ENCODE assay signal across 27 mouse cellular contexts in genomic region chr17:86872643-86873042, GRCm38 (mm10). TPM values are rescaled to one million over a fixed set of nuclear protein-coding genes. Genes with fewer than 3 reads are reported as not detected.
DNase-seq lines count a peak whose midpoint lies in the region.
"Had no signal": no experiment of that assay in that cellular context is flagged by ENCODE, and none has a peak within 500 bp of the region (broad histone marks: within the 10 kb centered on the region; RNA-seq: fewer than 3 reads in every experiment).

No protein-coding gene starts in this region.

- DNase-seq in thymus, postnatal 0 days (ENCODE audit: low spot score) = peak; percentile 26
- DNase-seq in thymus, adult 18-20 months = no peak
- DNase-seq in CD4-positive helper T cell, adult 2 months (ENCODE audit: low read depth, low spot score) = peak; percentile 76
- DNase-seq in T-cell, adult 2 months (ENCODE audit: low spot score) = peak; percentile 24
- DNase-seq in naive thymus-derived CD4-positive, alpha-beta T cell, adult 2 months (ENCODE audit: low read depth) = peak; percentile 52
- no peak for DNase-seq in adrenal gland, adult 18-20 months (ENCODE audit: low spot score in 2 of 2)
- DNase-seq in right cerebral cortex, postnatal 25 days = no peak
- DNase-seq in lung, postnatal 10 days = no peak
- DNase-seq: adrenal gland, postnatal 25 days; cerebellum, adult 8-10 months; cerebellum, postnatal 14 days; embryo, embryonic 11 days; gastrocnemius, postnatal 36 days; heart, postnatal 36 days had no signal

RNA-seq across cellular contexts. Expression of gene Tmem247, which starts 44.5 kb away (rescaled TPM):
- polyA plus RNA-seq in thymus, postnatal 0 days (2015; fragmentation: Nextera tagmentation; extraction: Ambion mirVana) = not detected in 2 replicates
- not detected for total RNA-seq in adrenal gland, adult 18-20 months (2021)
- total RNA-seq: adrenal gland, postnatal 25 days; common myeloid progenitor, adult 5-6 weeks; gastrocnemius, adult 8-10 months; gastrocnemius, postnatal 36 days; heart, postnatal 36 days had no signal
- polyA plus RNA-seq: embryonic facial prominence, embryonic 11.5 days; embryonic facial prominence, embryonic 15.5 days; erythroblast, embryonic 14.5 days; forebrain, embryonic 10.5 days; forebrain, embryonic 14.5 days; heart, embryonic 13.5 days; heart, postnatal 0 days; hindbrain, embryonic 11.5 days; hindbrain, embryonic 15.5 days; intestine, embryonic 14.5 days; Patski had no signal

Comparison
In these comparisons a context has a peak if more than half of its experiments do, and no peak if none do; other contexts are left out.
1. DNase-seq: peak in thymus, postnatal 0 days (single experiment), CD4-positive helper T cell, adult 2 months (single experiment), T-cell, adult 2 months (single experiment) and naive thymus-derived CD4-positive, alpha-beta T cell, adult 2 months (single experiment); none in thymus, adult 18-20 months (0 of 2), adrenal gland, adult 18-20 months (0 of 2), right cerebral cortex, postnatal 25 days (single experiment) and lung, postnatal 10 days (single experiment).